Mouse (Mus musculus) cerebellum, adult 2 months (tissue): Measurements from ENCODE around the gene Spata9. TPM values are rescaled to one million over a fixed set of nuclear protein-coding genes. Genes with fewer than 3 reads are reported as not detected.

Source experiments
- DNase-seq, 2 experiments: peaks; one replicate each; pipeline ENCODE4 v3.0.0; 2021
- H3K27ac ChIP-seq: fragments of 200-500 bp; 2 replicates; pipeline ENCODE4 v1.5.1; 2012; ENCODE audit warnings: low read length, control low read depth, inconsistent platforms; ENCODE audit not compliant: insufficient read depth
- H3K27me3 ChIP-seq: fragments of 200-500 bp; 2 replicates; pipeline ENCODE4 v1.6.1; 2012; ENCODE audit warnings: inconsistent platforms, mild to moderate bottlenecking, low read length, moderate library complexity; ENCODE audit not compliant: control insufficient read depth, insufficient read depth
- H3K4me1 ChIP-seq: fragments of 200-500 bp; 2 replicates; pipeline ENCODE4 v1.6.1; 2011; ENCODE audit warnings: low read length; ENCODE audit not compliant: control insufficient read depth, insufficient read depth
- H3K4me3 ChIP-seq: fragments of 200-500 bp; replicated peaks from 2 replicates; pipeline ENCODE3; 2011; ENCODE audit warnings: mild to moderate bottlenecking, low read depth, low read length, control low read depth; ENCODE audit not compliant: insufficient read depth
- CTCF ChIP-seq: fragments of 200-500 bp; IDR thresholded peaks from 2 replicates; pipeline ENCODE4 v1.5.1; 2011; ENCODE audit warnings: low read depth, mild to moderate bottlenecking, control low read depth, low read length, moderate library complexity, borderline replicate concordance; ENCODE audit not compliant: insufficient read depth
- POLR2A ChIP-seq: fragments of 200-500 bp; IDR thresholded peaks from 2 replicates; pipeline ENCODE4 v1.6.1; 2011; ENCODE audit warnings: low read length, control low read depth, borderline replicate concordance; ENCODE audit not compliant: insufficient read depth
- WGBS: fragments of 180-500 bp; shearing (Covaris S2); methylation state at CpG from one replicate; pipeline ENCODE4 v1.1.7; 2018; 5-methylcytosine and 5-hydroxymethylcytosine counted together
- polyA plus RNA-seq: library from polyadenylated mRNA; depleted of rRNA; stranded (reverse); fragments of >200 nt; gene quantifications from 2 replicates; pipeline ENCODE4 v1.2.3, GENCODE M21; 2012

Spata9 gene
- polyA plus RNA-seq, 1 experiment, result 0.41 TPM

DNA sequence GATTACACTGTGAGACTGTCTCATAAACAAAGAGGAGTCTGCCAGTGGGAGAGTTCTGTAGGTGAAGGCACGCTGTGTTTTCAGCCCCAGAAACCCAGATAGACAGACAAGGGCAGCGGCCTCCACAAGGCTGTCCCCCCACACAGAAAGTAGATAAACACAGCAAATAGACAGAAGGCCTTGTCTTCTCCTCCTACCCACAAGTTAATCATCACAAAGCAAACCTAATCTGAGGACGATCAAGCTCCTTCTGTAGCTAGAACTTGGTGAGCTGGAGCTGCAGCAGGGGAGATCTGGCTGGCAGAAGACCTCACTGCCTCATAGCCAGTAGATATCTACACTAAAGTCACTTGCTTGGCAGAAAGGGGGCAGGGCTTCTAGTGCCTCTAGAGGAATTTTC is 36.3 kb downstream of the Spata9 start:
- H3K4me3 ChIP-seq, result no peak overlapping the region
- TF ChIP-seq CTCF (no peak), POLR2A (no peak)
- no peaks in the 10 kb centered on the region for H3K4me1 ChIP-seq
- 92% methylated on average over 3 of the region's 3 CpGs for WGBS
- H3K27me3 ChIP-seq, result no peaks in the 10 kb centered on the region
- no peak overlapping the region for H3K27ac ChIP-seq
- DNase-seq, result no peak

DNA sequence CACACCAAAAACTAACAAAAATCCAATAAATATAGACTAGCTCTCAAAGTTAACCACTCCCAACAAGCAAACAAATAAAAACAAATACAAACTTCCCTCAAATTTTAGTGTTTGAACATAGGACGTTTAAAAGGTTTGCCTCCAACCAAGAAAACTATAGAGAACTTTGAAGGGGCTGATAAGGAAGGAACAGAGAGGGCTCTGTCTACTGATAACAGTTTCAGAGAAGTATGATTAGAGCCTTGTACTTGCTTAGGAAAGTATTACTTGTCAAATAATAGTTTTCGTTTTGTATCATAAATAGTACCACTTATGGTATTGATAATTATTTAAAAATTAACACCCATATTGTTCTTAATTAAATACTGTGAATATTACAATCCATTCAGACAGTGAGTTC is 47.6 kb downstream of the Spata9 start:
- Histone ChIP-seq H3K4me3 (no peak overlapping the region), H3K4me1 (no peaks in the 10 kb centered on the region; the same call in 1 of the 2 replicates)
- 90% methylated on average over 2 of the region's 2 CpGs for WGBS

DNA sequence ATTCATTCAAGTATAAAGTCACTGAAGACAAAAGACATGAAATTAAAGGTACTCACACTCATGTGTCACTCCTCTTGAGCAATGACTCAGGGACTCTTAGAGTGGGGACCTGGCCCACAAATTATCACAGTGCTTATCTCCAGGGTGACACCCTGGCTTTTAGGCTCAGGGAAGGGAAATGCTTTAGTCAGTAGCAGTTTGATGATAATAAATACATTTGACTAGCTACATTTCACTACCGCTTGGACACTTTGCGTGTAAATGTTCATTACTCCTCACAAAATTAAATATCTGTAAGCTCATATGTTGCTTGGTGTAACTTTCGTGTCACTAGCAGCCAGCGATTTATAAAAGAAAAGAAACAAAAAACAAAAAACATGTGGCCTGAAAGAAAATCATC is 50.5 kb downstream of the Spata9 start:
- TF ChIP-seq POLR2A (no peak), CTCF (no peak)
- H3K27ac ChIP-seq, result no peak overlapping the region
- H3K27me3 ChIP-seq, result no peaks in the 10 kb centered on the region
- peak in 1 of 2 experiments; percentile 12 for DNase-seq
- H3K4me3 ChIP-seq, result peak overlapping the region; percentile 82
- H3K4me1 ChIP-seq, result no peaks in the 10 kb centered on the region; the same call in 1 of the 2 replicates
- 69% methylated on average over 4 of the region's 4 CpGs for WGBS

More for the DNA sequence above, 47.6 kb downstream of the Spata9 start:
- Histone ChIP-seq H3K27ac (no peak overlapping the region), H3K27me3 (no peaks in the 10 kb centered on the region)
- no peak for DNase-seq
- TF ChIP-seq POLR2A, result no peak
- no peak for TF ChIP-seq CTCF

DNA sequence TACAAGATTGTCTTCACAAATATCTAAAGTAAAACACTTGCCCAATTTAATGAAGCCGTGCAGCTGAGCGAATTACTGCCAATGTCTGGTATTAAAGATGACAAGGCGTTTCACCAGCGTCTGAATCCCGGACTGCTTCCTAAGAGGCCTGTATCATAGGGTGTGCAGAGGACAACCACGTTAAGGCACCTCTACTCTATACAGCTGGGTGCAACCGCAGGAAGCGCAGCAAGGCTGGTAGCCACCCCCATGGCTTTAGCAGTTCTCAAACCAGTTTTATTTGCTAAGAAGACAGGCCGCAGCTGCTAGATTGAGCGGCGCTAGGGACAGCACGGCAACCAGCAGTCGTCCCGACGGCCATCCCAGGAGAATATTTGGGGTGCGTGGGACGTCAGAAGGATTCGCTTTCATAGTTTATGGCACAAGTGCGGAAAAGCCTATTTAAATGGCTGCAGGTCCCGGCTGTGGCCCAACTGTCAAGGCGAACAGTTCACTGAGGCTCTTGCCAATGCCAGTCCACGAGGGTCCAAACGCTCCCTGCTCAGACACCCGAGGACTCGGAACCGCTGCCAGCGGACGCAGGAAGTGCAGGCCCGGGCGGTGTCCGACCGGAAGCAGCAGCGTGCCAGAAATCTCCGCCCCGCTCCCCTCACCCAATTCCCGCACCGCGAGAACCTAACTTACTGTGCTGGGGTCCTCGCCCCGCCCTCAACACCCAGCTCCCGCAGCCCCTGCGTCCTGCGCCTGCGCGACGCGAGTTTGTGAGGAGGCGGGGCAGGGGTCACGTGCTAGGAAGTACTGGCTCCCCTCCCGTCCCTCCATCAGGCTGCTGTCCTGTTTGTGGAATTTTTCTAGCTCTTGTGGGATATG is 51.3 kb downstream of the Spata9 start, which contains the start of gene Rfesd:
Gene Rfesd, minus strand, starts transcription at position 746 of the 870 bp plus-strand sequence.
- Histone ChIP-seq H3K27ac (peak within 1 kb of the TSS; percentile 88), H3K4me1 (no peaks in the 10 kb centered on the region; the same call in 1 of the 2 replicates), H3K4me3 (peak within 1 kb of the TSS; percentile 82), H3K27me3 (no peaks in the 10 kb centered on the region)
- no peak for TF ChIP-seq CTCF
- peak; percentile 54; the same call in 1 of the 2 replicates for TF ChIP-seq POLR2A
- peak; percentile 94 to 95 for DNase-seq
- under 1% methylated on average over 50 of the region's 50 CpGs for WGBS

DNA sequence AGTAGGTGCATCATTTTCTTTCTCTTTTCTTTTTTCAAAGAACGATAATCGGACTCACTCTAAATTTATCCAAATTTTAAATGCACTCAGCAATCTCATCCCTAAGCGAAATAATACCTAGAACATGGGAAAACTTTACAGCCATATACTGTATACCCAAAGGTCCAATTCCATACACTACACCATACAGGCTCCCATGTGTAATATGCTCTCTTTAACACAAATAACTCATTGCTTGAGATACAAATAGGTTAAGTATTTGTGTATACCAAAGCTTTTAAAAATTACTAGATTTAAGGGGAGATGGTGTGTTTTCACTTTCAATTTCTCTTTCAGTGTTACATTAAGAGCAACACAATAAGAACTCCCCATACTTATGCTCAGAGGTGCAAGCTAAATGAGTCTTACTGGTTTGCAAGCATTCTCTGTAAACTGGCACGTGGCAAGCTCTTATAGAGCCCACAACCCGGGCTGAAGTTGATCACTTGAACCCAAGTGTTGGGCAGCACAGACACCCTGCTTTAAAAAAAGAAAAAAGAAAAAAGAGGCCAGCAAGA is 52.0 kb downstream of the Spata9 start:
- Histone ChIP-seq H3K27me3 (no peaks in the 10 kb centered on the region), H3K4me3 (peak overlapping the region; percentile 82), H3K4me1 (no peaks in the 10 kb centered on the region; the same call in 1 of the 2 replicates), H3K27ac (no peak overlapping the region)
- TF ChIP-seq CTCF (no peak), POLR2A (no peak)
- no peak for DNase-seq
- WGBS, result 36% methylated on average over 5 of the region's 5 CpGs

DNA sequence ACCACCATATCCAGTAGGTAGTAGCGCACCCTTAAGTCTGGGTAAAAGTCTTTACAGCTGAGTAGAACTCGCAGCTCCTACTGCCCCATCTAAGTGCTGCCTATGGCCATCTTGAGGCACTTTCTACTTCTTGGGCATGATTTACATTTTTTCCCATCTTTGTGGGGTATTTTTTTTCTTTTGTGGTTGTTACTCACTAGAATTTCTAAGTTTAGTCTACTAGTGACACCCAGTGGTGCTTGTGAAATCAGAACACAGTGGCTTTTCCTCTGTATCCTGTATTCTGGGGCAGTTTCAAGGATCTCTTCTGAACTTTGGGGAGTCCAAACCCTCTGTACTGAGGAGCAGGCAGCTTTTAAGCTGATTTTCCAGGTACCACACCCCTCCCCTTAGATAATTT is 54.8 kb downstream of the Spata9 start:
- Histone ChIP-seq H3K27me3 (no peaks in the 10 kb centered on the region), H3K27ac (no peak overlapping the region), H3K4me1 (no peaks in the 10 kb centered on the region; the same call in 1 of the 2 replicates), H3K4me3 (no peak overlapping the region)
- no peak for TF ChIP-seq POLR2A
- no peak for TF ChIP-seq CTCF
- WGBS, result 92% methylated on average over 2 of the region's 2 CpGs
- DNase-seq, result no peak

DNA sequence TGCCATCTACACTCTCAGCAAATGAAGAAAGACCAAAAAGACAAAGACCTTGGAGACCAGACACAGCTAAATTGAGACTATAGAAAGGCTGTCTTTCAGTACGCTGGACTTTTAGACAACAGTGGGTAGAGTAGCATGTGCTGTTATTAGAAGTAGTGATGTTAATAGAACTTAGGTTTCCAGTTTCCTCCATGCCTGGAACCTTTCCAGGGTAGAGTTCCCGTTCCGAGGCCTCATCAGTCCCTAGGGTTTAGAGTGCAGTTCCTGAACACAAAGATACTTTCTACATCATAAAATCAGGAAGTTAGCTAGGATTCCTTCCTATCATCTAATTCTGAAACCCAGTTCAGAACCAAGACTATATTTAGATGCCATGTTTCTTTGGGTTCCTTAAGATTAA is 57.6 kb downstream of the Spata9 start:
- TF ChIP-seq CTCF (no peak), POLR2A (no peak)

More for the DNA sequence above, 57.6 kb downstream of the Spata9 start:
- Histone ChIP-seq H3K27me3 (no peaks in the 10 kb centered on the region), H3K27ac (no peak overlapping the region), H3K4me3 (no peak overlapping the region), H3K4me1 (no peaks in the 10 kb centered on the region)
- no peak for DNase-seq
- 37% methylated on average over 3 of the region's 3 CpGs for WGBS
